In the genomic region with DNA sequence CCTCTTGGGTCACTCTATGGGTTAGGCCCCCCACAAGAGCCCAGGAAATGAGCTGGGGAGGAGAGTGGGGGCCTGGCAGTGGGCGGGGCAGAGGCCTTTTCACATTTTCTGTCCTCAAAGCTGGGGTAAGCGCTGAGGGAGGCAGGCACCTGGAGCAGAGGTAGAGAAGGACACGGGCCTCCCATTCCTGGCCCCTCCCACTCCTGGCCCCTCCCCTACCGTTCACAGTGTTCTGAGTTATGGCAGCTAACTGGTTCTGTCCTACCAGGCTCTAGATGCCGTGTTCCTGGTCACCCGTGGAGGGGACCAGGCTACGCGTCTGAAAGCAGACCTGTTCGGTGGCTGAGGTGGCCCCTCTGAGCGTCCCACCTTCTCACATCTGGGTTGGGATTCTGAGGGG, we compare ENCODE assay signal across 19 mouse cellular contexts. TPM values are rescaled to one million over a fixed set of nuclear protein-coding genes. Genes with fewer than 3 reads are reported as not detected.
DNase-seq lines count a peak whose midpoint lies in the region; ATAC-seq and TF ChIP-seq lines count a peak whose summit lies in the region.
"Had no signal": no experiment of that assay in that cellular context is flagged by ENCODE, and none has a peak within 500 bp of the region (broad histone marks: within the 10 kb centered on the region; RNA-seq: fewer than 3 reads in every experiment).

No protein-coding gene starts in this region.

- H3K27ac ChIP-seq in heart, embryonic 13.5 days (replicated peaks): peak overlapping the region; percentile 75
- H3K27ac ChIP-seq in lung, embryonic 14.5 days (ENCODE audit: low read depth): peak overlapping the region; percentile 36; the same call in 1 of the 2 replicates
- 0 out of 2 replicates have a peak overlapping the region, but pooled peaks have one; percentile 8 for H3K27ac ChIP-seq in ES-E14 (ENCODE audit: insufficient read depth, low read depth, low read length, poor library complexity, severe bottlenecking)
- no peak overlapping the region for H3K27ac ChIP-seq in limb, embryonic 13.5 days
- H3K27ac ChIP-seq in forebrain, postnatal 0 days (ENCODE audit: low read depth, low read length): no peak overlapping the region
- H3K27ac ChIP-seq: hindbrain, embryonic 14.5 days; left cerebral cortex, adult 2 months; liver, embryonic 13.5 days had no signal

- DNase-seq in heart, postnatal 4 days: no peak
- DNase-seq in lung, embryonic 14.5 days: no peak
- DNase-seq in lung, postnatal 14 days: no peak
- no peak for DNase-seq in ES-E14 (ENCODE audit: low read depth, low spot score)
- DNase-seq in forebrain, postnatal 0 days: no peak
- DNase-seq: adrenal gland, postnatal 10 days; cerebellum, adult 2 months; gastrocnemius, postnatal 10 days; kidney, adult 9 months; liver, embryonic 13.5 days; lung, postnatal 10 days; thymus, postnatal 36 days had no signal

- H3K9me3 ChIP-seq in heart, embryonic 13.5 days: no peaks in the 10 kb centered on the region
- no peaks in the 10 kb centered on the region for H3K9me3 ChIP-seq in lung, embryonic 14.5 days (ENCODE audit: low read depth, low read length)
- H3K9me3 ChIP-seq in ES-E14 (ENCODE audit: control insufficient read depth, insufficient read depth, low read depth, low read length): no peaks in the 10 kb centered on the region
- H3K9me3 ChIP-seq in limb, embryonic 13.5 days: no peaks in the 10 kb centered on the region
- H3K9me3 ChIP-seq in forebrain, postnatal 0 days (ENCODE audit: low read length): no peaks in the 10 kb centered on the region
- H3K9me3 ChIP-seq: G1E; liver, embryonic 13.5 days had no signal

- H3K4me2 ChIP-seq in heart, embryonic 13.5 days: no peak overlapping the region
- no peak overlapping the region for H3K4me2 ChIP-seq in lung, embryonic 14.5 days
- H3K4me2 ChIP-seq in limb, embryonic 13.5 days (replicated peaks): no peak overlapping the region
- H3K4me2 ChIP-seq in forebrain, postnatal 0 days (ENCODE audit: low read depth): no peak overlapping the region
- H3K4me2 ChIP-seq: hindbrain, embryonic 14.5 days; liver, embryonic 13.5 days had no signal

- H3K4me3 ChIP-seq in heart, embryonic 13.5 days: no peak overlapping the region
- H3K4me3 ChIP-seq in lung, embryonic 14.5 days (ENCODE audit: low read depth, low read length): no peak overlapping the region
- H3K4me3 ChIP-seq in ES-E14 (ENCODE audit: insufficient read depth in 1 of 2, low read depth in 1 of 2, low read length in 2 of 2, poor library complexity in 1 of 2, severe bottlenecking in 1 of 2): peak overlapping the region; percentile 49 to 66
- no peak overlapping the region for H3K4me3 ChIP-seq in limb, embryonic 13.5 days
- no peak overlapping the region for H3K4me3 ChIP-seq in forebrain, postnatal 0 days (ENCODE audit: low read depth, low read length)
- H3K4me3 ChIP-seq: left cerebral cortex, adult 2 months; liver, embryonic 13.5 days had no signal

- TF ChIP-seq CTCF in lung, embryonic 14.5 days (IDR thresholded peaks at IDR 0.05; ENCODE audit: low read depth): no peak
- TF ChIP-seq CTCF in forebrain, postnatal 0 days (IDR thresholded peaks at IDR 0.05; ENCODE audit: low read depth): no peak

- H3K9ac ChIP-seq in heart, embryonic 13.5 days: 0 out of 2 replicates have a peak overlapping the region, but pooled peaks have one; percentile 16
- no peak overlapping the region for H3K9ac ChIP-seq in lung, embryonic 14.5 days
- H3K9ac ChIP-seq in ES-E14 (ENCODE audit: insufficient read depth, low read depth, low read length, poor library complexity, severe bottlenecking): peak overlapping the region; percentile 32; the same call in 1 of the 2 replicates
- H3K9ac ChIP-seq in limb, embryonic 13.5 days: peak overlapping the region; percentile 25; the same call in 1 of the 2 replicates
- no peak overlapping the region for H3K9ac ChIP-seq in forebrain, postnatal 0 days
- H3K9ac ChIP-seq: hindbrain, embryonic 14.5 days; liver, embryonic 13.5 days had no signal

- H3K27me3 ChIP-seq in heart, embryonic 13.5 days (replicated peaks): no peaks in the 10 kb centered on the region
- H3K27me3 ChIP-seq in lung, embryonic 14.5 days (ENCODE audit: insufficient read depth, low read length): no peaks in the 10 kb centered on the region
- no peaks in the 10 kb centered on the region for H3K27me3 ChIP-seq in limb, embryonic 13.5 days
- H3K27me3 ChIP-seq in forebrain, postnatal 0 days (ENCODE audit: insufficient read depth, low read length): no peaks in the 10 kb centered on the region
- H3K27me3 ChIP-seq: liver, embryonic 13.5 days had no signal

- peaks cover 28% of the 10 kb centered on the region for H3K4me1 ChIP-seq in heart, embryonic 13.5 days
- peaks cover 18% of the 10 kb centered on the region; the same call in 1 of the 2 replicates for H3K4me1 ChIP-seq in lung, embryonic 14.5 days (ENCODE audit: insufficient read depth)
- H3K4me1 ChIP-seq in ES-E14 (ENCODE audit: control insufficient read depth in 2 of 2, insufficient read depth in 2 of 2, low read length in 2 of 2, poor library complexity in 1 of 2): peaks cover 5 to 51% of the 10 kb centered on the region in 2 experiments
- peaks cover 46% of the 10 kb centered on the region for H3K4me1 ChIP-seq in limb, embryonic 13.5 days
- H3K4me1 ChIP-seq in forebrain, postnatal 0 days (ENCODE audit: insufficient read depth): no peaks in the 10 kb centered on the region

- H3K36me3 ChIP-seq in heart, embryonic 13.5 days: peaks cover 59% of the 10 kb centered on the region
- peaks cover 61% of the 10 kb centered on the region for H3K36me3 ChIP-seq in lung, embryonic 14.5 days (ENCODE audit: insufficient read depth)
- peaks cover 5% of the 10 kb centered on the region; the same call in 1 of the 2 replicates for H3K36me3 ChIP-seq in ES-E14 (ENCODE audit: control insufficient read depth, insufficient read depth, low read length, poor library complexity, severe bottlenecking)
- peaks cover 67% of the 10 kb centered on the region for H3K36me3 ChIP-seq in limb, embryonic 13.5 days
- no peaks in the 10 kb centered on the region for H3K36me3 ChIP-seq in forebrain, postnatal 0 days (ENCODE audit: insufficient read depth)
- H3K36me3 ChIP-seq: G1E; liver, embryonic 13.5 days had no signal

- 52% methylated on average over 9 of the region's 10 CpGs for WGBS in heart, embryonic 13.5 days
- 44% methylated on average over 10 of the region's 10 CpGs for WGBS in lung, embryonic 14.5 days
- 28% methylated on average over 10 of the region's 10 CpGs for WGBS in limb, embryonic 13.5 days
- 62% methylated on average over 10 of the region's 10 CpGs for WGBS in forebrain, postnatal 0 days

- no peak for ATAC-seq in heart, embryonic 13.5 days (ENCODE audit: extremely low read depth, insufficient number of reproducible peaks, low FRiP score, low TSS enrichment)
- no peak for ATAC-seq in lung, embryonic 14.5 days (ENCODE audit: insufficient read depth)
- peak; percentile 52; the same call in 1 of the 2 replicates for ATAC-seq in limb, embryonic 13.5 days (ENCODE audit: low FRiP score, low read depth)
- no peak for ATAC-seq in erythroblast, adult 5-6 weeks (replicated peaks; ENCODE audit: low FRiP score, poor library complexity, severe bottlenecking)
- no peak for ATAC-seq in forebrain, postnatal 0 days
- ATAC-seq: forebrain, embryonic 16.5 days had no signal

- in situ Hi-C loops in ES-E14 (cut with MboI; ENCODE audit: low sequenced_read_pairs in 2 of 2, unreplicated experiment in 2 of 2): no loop called here

TF ChIP-seq in ES-E14, 5 proteins besides CTCF, POLR2A, EP300 and RAD21:
- no peak for TF ChIP-seq ZNF384 (IDR thresholded peaks at IDR 0.05; ENCODE audit: low read depth, low read length)
- TF ChIP-seq HCFC1 (IDR thresholded peaks at IDR 0.05; ENCODE audit: borderline replicate concordance, insufficient read depth, low read length): no peak
- TF ChIP-seq CHD2 (IDR thresholded peaks at IDR 0.05; ENCODE audit: low read depth, low read length): no peak
- TF ChIP-seq MAFK (IDR thresholded peaks at IDR 0.05; ENCODE audit: insufficient read depth, low read depth, low read length): no peak
- no peak for TF ChIP-seq ZC3H11A (IDR thresholded peaks at IDR 0.05; ENCODE audit: borderline replicate concordance, low read depth, low read length)

RNA-seq across cellular contexts. Expression of gene Mdfi, which starts 19.0 kb away (rescaled TPM):
- 11.9 and 12.5 TPM in 2 replicates for polyA plus RNA-seq in heart, embryonic 13.5 days (2015; fragmentation: Nextera tagmentation; extraction: Ambion mirVana)
- 10 to 100 TPM; 16.4 to 20.2 TPM for total RNA-seq in heart, postnatal 4 days (2021)
- 38.8 and 43.6 TPM in 2 replicates for polyA plus RNA-seq in lung, embryonic 14.5 days (2014; fragmentation: Nextera tagmentation; extraction: Ambion mirVana)
- 15.6 and 25.0 TPM in 2 replicates for total RNA-seq in ES-E14 (2012; rRNA removed)
- polyA plus RNA-seq in limb, embryonic 13.5 days (2015; fragmentation: Nextera tagmentation; extraction: Ambion mirVana): 30.9 and 33.9 TPM in 2 replicates
- total RNA-seq in erythroblast, adult 5-6 weeks (2015; ENCODE audit: low replicate concordance): not detected in 2 replicates
- not detected in 2 replicates for total RNA-seq in erythroblast, adult 5-6 weeks (2017; ENCODE audit: low replicate concordance)
- total RNA-seq in forebrain, postnatal 0 days (2014; rRNA removed): 9.5 and 17.5 TPM in 2 replicates
- 0.99 and 1.3 TPM in 2 replicates for polyA plus RNA-seq in forebrain, postnatal 0 days (2015; fragmentation: Nextera tagmentation; extraction: Ambion mirVana)
- polyA plus RNA-seq: G1E had no signal

Comparison
In these comparisons a context has a peak if more than half of its experiments do, and no peak if none do; other contexts are left out.
1. H3K27ac ChIP-seq: peak in heart, embryonic 13.5 days (single experiment), lung, embryonic 14.5 days (single experiment) and ES-E14 (single experiment); none in limb, embryonic 13.5 days (single experiment) and forebrain, postnatal 0 days (single experiment).
2. H3K4me3 ChIP-seq: peak in ES-E14 (2 of 2); none in heart, embryonic 13.5 days (single experiment), lung, embryonic 14.5 days (single experiment), limb, embryonic 13.5 days (single experiment) and forebrain, postnatal 0 days (single experiment).
3. H3K9ac ChIP-seq: peak in heart, embryonic 13.5 days (single experiment), ES-E14 (single experiment) and limb, embryonic 13.5 days (single experiment); none in lung, embryonic 14.5 days (single experiment) and forebrain, postnatal 0 days (single experiment).
4. RNA of gene Mdfi, which starts 19.0 kb away (total RNA-seq): 16.4 to 20.2 TPM in heart, postnatal 4 days, 15.6 to 25.0 TPM in ES-E14 and 9.5 to 17.5 TPM in forebrain, postnatal 0 days; not detected in erythroblast, adult 5-6 weeks; every median in the first group is over 10 times any median in the second.